Mouse (Mus musculus): ENCODE results near the gene Clca2. TPM values are rescaled to one million over a fixed set of nuclear protein-coding genes. Genes with fewer than 3 reads are reported as not detected.

Clca2 gene
- 0.04 and 0.26 TPM in 2 replicates for polyA plus RNA-seq (2014; fragmentation: Nextera tagmentation; extraction: Ambion mirVana)

DNA sequence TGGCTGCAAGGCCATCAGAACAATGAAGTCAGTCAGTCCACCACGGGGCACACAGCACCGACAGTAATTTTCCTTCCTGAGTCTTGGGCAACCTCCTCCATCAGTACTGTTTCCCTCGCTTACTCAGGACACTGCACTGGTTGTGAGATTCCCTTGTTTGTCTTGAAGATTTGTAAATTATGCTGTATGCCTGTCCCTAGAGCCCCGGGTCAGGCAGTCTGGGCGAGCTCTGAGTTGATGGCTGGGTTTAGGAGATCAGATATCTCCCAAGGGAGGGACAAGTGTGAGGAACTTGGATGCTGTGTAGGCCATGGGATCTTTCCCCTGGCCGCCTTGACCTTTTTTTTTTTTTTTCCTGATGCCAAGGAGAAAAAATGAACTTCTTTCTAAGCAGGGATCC, at the start of gene Clca2:
Gene Clca2, minus strand, starts transcription at position 153 of the 400 bp plus-strand sequence.
- Histone ChIP-seq H3K27ac (replicated peaks in 1 of 2; ENCODE audit: control insufficient read depth in 1 of 2, insufficient read depth in 1 of 2, low read depth in 2 of 2, low read length in 2 of 2) (no peak within 1 kb of the TSS), H3K4me2 (ENCODE audit: low read length) (no peak within 1 kb of the TSS), H3K9me3 (ENCODE audit: control insufficient read depth, low read length) (no peaks in the 10 kb centered on the region), H3K9ac (ENCODE audit: low read length) (no peak within 1 kb of the TSS), H3K4me3 (ENCODE audit: control insufficient read depth in 1 of 2, insufficient read depth in 1 of 2, low read depth in 1 of 2, low read length in 2 of 2) (no peak within 1 kb of the TSS), H3K4me1 (ENCODE audit: control insufficient read depth in 2 of 2, insufficient read depth in 2 of 2, low read length in 2 of 2) (peaks cover 0 to 7% of the 10 kb centered on the region in 2 experiments; a peak in 3 of 4 replicates), H3K27me3 (ENCODE audit: control insufficient read depth, insufficient read depth, low read length) (no peaks in the 10 kb centered on the region), H3K36me3 (ENCODE audit: control insufficient read depth, insufficient read depth, low read length) (no peaks in the 10 kb centered on the region)
- no peak for ATAC-seq (ENCODE audit: insufficient number of reproducible peaks, insufficient read depth, low FRiP score, low read depth)
- 64% methylated on average over 6 of the region's 6 CpGs for WGBS

DNA sequence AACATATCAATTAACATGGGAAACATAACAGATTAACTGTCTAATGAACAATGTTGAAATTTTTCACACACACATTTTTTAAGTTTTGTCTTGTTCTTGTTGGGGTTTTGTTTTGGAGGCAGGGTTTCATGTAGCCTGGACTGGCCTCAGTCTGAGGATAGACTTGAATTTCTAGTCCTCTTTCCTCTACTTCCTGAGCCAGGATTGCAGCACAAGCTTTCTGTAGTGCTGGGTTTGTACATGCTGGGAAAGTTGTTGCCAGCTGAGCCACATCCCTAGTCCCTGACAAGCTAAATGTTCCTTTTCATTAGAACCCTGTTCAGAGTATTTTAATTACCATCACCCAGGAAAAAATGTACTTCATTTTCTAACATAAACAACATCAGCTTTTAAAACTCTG, 48.7 kb upstream of the Clca2 start:
- Histone ChIP-seq H3K9ac (ENCODE audit: low read length) (no peak overlapping the region), H3K4me2 (ENCODE audit: low read length) (no peak overlapping the region), H3K27me3 (ENCODE audit: control insufficient read depth, insufficient read depth, low read length) (no peaks in the 10 kb centered on the region), H3K4me3 (ENCODE audit: control insufficient read depth in 1 of 2, insufficient read depth in 1 of 2, low read depth in 1 of 2, low read length in 2 of 2) (no peak overlapping the region), H3K9me3 (ENCODE audit: control insufficient read depth, low read length) (no peaks in the 10 kb centered on the region), H3K4me1 (ENCODE audit: control insufficient read depth in 2 of 2, insufficient read depth in 2 of 2, low read length in 2 of 2) (no peaks in the 10 kb centered on the region), H3K27ac (replicated peaks in 1 of 2; ENCODE audit: control insufficient read depth in 1 of 2, insufficient read depth in 1 of 2, low read depth in 2 of 2, low read length in 2 of 2) (no peak overlapping the region), H3K36me3 (ENCODE audit: control insufficient read depth, insufficient read depth, low read length) (peaks cover 21% of the 10 kb centered on the region)
- ATAC-seq (ENCODE audit: insufficient number of reproducible peaks, insufficient read depth, low FRiP score, low read depth): no peak

DNA sequence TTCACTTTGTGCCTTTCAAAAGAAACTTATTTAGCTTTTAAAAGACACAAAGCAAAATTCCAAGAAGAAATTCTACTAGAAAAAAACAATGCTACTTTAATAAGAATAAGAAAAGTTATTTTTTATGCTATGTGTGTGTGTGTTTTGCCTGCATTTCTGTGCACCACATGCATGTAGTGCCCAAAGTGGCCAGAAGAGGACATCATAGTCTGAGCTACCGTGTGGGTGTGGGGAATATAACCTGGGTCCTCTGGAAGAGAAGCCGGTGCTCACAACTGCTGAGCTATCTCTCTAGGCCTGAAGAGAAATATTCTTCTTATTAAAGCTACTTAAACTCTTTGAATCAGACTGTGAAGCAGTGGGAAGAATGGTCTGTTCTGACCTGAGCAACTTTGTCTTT, 48.2 kb upstream of the Clca2 start:
- H3K4me1 ChIP-seq (ENCODE audit: control insufficient read depth in 2 of 2, insufficient read depth in 2 of 2, low read length in 2 of 2): no peaks in the 10 kb centered on the region
- H3K4me3 ChIP-seq (ENCODE audit: control insufficient read depth in 1 of 2, insufficient read depth in 1 of 2, low read depth in 1 of 2, low read length in 2 of 2): no peak overlapping the region
- 77% methylated on average over 2 of the region's 2 CpGs for WGBS
- H3K9ac ChIP-seq (ENCODE audit: low read length): no peak overlapping the region
- H3K36me3 ChIP-seq (ENCODE audit: control insufficient read depth, insufficient read depth, low read length): peaks cover 21% of the 10 kb centered on the region
- H3K9me3 ChIP-seq (ENCODE audit: control insufficient read depth, low read length): no peaks in the 10 kb centered on the region
- H3K27ac ChIP-seq (replicated peaks in 1 of 2; ENCODE audit: control insufficient read depth in 1 of 2, insufficient read depth in 1 of 2, low read depth in 2 of 2, low read length in 2 of 2): no peak overlapping the region
- no peaks in the 10 kb centered on the region for H3K27me3 ChIP-seq (ENCODE audit: control insufficient read depth, insufficient read depth, low read length)
- ATAC-seq (ENCODE audit: insufficient number of reproducible peaks, insufficient read depth, low FRiP score, low read depth): no peak
- H3K4me2 ChIP-seq (ENCODE audit: low read length): no peak overlapping the region

DNA sequence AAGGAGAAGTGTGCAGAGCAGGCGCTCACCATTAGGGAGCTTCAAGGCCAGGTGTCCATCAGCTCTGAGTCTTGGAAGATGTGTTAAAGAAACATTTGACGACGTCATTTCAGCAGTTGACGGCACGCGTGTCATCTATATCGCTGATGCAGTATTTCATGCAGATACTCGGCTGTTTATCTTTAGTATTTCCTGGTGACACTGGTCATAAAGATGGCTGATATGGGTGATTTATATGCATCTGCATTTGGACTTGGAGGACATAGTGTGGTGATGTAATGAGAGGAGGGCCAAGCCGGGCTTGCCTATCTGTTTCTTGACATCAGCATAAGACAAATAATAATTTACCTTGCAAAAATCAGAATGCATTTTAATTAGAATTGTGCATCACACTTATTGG, 47.6 kb upstream of the Clca2 start:
- no peak for ATAC-seq (ENCODE audit: insufficient number of reproducible peaks, insufficient read depth, low FRiP score, low read depth)
- Histone ChIP-seq H3K4me1 (ENCODE audit: control insufficient read depth in 2 of 2, insufficient read depth in 2 of 2, low read length in 2 of 2) (no peaks in the 10 kb centered on the region), H3K36me3 (ENCODE audit: control insufficient read depth, insufficient read depth, low read length) (peaks cover 19% of the 10 kb centered on the region), H3K9ac (ENCODE audit: low read length) (no peak overlapping the region), H3K4me3 (ENCODE audit: control insufficient read depth in 1 of 2, insufficient read depth in 1 of 2, low read depth in 1 of 2, low read length in 2 of 2) (no peak overlapping the region), H3K27ac (replicated peaks in 1 of 2; ENCODE audit: control insufficient read depth in 1 of 2, insufficient read depth in 1 of 2, low read depth in 2 of 2, low read length in 2 of 2) (no peak overlapping the region), H3K4me2 (ENCODE audit: low read length) (no peak overlapping the region), H3K9me3 (ENCODE audit: control insufficient read depth, low read length) (no peaks in the 10 kb centered on the region), H3K27me3 (ENCODE audit: control insufficient read depth, insufficient read depth, low read length) (no peaks in the 10 kb centered on the region)
- WGBS: 91% methylated on average over 9 of the region's 9 CpGs

DNA sequence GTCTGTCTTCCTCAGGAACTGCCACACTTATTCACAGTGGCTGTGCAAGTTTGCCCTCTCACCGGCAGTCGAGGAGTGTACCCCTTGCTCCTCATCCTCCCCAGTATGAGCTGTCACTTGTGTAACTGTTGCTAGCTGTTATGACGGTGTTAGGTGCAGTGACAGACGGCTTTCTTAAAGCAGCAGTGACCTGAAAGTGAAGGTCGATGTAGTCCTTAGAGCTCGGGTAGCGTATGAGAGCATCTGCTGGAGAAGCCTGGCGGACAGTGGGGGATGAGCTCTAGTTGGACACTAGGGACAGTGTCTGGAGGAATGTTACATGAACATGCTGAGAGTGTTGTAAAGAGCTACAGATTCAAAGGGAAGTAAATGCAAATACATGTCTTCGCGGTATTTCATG, 44.6 kb upstream of the Clca2 start:
- H3K4me3 ChIP-seq (ENCODE audit: control insufficient read depth in 1 of 2, insufficient read depth in 1 of 2, low read depth in 1 of 2, low read length in 2 of 2): no peak overlapping the region
- H3K27me3 ChIP-seq (ENCODE audit: control insufficient read depth, insufficient read depth, low read length): no peaks in the 10 kb centered on the region
- no peak overlapping the region for H3K4me2 ChIP-seq (ENCODE audit: low read length)
- H3K9ac ChIP-seq (ENCODE audit: low read length): no peak overlapping the region
- H3K9me3 ChIP-seq (ENCODE audit: control insufficient read depth, low read length): no peaks in the 10 kb centered on the region
- H3K36me3 ChIP-seq (ENCODE audit: control insufficient read depth, insufficient read depth, low read length): peaks cover 6% of the 10 kb centered on the region
- 83% methylated on average over 10 of the region's 10 CpGs for WGBS
- ATAC-seq (ENCODE audit: insufficient number of reproducible peaks, insufficient read depth, low FRiP score, low read depth): no peak
- H3K27ac ChIP-seq (replicated peaks in 1 of 2; ENCODE audit: control insufficient read depth in 1 of 2, insufficient read depth in 1 of 2, low read depth in 2 of 2, low read length in 2 of 2): no peak overlapping the region
- no peaks in the 10 kb centered on the region for H3K4me1 ChIP-seq (ENCODE audit: control insufficient read depth in 2 of 2, insufficient read depth in 2 of 2, low read length in 2 of 2)

DNA sequence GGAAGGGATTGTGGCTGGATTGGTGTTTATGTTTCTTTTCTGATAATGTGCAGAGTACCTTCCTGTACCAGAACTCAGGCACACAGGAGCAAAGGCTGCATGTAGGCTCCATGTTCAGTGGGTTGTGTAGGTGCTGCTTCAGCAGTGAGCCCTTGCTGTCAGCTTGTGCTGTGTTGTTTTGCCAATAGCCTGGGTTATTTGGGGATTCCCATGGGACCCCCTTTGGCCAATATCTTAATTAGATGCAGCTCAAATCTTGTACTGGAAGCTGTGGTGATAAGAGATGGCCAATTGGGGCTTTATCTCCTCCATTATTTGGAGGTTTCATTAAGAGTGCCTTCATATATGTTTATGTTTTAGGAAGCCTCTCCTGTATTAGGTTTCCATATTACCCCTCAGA, 43.7 kb upstream of the Clca2 start:
- H3K4me3 ChIP-seq (ENCODE audit: control insufficient read depth in 1 of 2, insufficient read depth in 1 of 2, low read depth in 1 of 2, low read length in 2 of 2): no peak overlapping the region
- H3K27me3 ChIP-seq (ENCODE audit: control insufficient read depth, insufficient read depth, low read length): no peaks in the 10 kb centered on the region
- H3K27ac ChIP-seq (replicated peaks in 1 of 2; ENCODE audit: control insufficient read depth in 1 of 2, insufficient read depth in 1 of 2, low read depth in 2 of 2, low read length in 2 of 2): no peak overlapping the region
- ATAC-seq (ENCODE audit: insufficient number of reproducible peaks, insufficient read depth, low FRiP score, low read depth): no peak
- H3K4me2 ChIP-seq (ENCODE audit: low read length): no peak overlapping the region
- H3K9ac ChIP-seq (ENCODE audit: low read length): no peak overlapping the region
- peaks cover 9% of the 10 kb centered on the region; the same call in 1 of the 2 replicates for H3K36me3 ChIP-seq (ENCODE audit: control insufficient read depth, insufficient read depth, low read length)
- no peaks in the 10 kb centered on the region for H3K9me3 ChIP-seq (ENCODE audit: control insufficient read depth, low read length)
- no peaks in the 10 kb centered on the region for H3K4me1 ChIP-seq (ENCODE audit: control insufficient read depth in 2 of 2, insufficient read depth in 2 of 2, low read length in 2 of 2)

DNA sequence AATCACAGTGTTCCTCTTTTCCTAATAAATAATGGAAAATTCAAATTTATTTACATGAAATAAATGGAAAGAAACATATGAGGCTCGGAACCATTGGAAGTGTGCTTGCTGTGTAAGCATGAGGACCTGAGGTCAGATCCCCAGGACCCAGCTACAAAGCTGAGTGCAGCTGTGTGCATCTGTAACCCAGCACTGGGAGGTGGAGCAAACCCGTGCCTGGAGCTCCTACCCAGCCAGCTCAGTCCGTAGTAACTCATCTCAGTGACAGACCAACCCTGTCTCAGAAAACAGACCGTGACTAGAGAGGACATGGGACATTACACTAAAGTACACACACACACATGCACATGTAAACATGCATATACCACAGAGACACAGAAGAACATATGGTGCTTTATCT, 41.0 kb upstream of the Clca2 start:
- Histone ChIP-seq H3K27ac (replicated peaks in 1 of 2; ENCODE audit: control insufficient read depth in 1 of 2, insufficient read depth in 1 of 2, low read depth in 2 of 2, low read length in 2 of 2) (no peak overlapping the region), H3K4me3 (ENCODE audit: control insufficient read depth in 1 of 2, insufficient read depth in 1 of 2, low read depth in 1 of 2, low read length in 2 of 2) (no peak overlapping the region), H3K4me1 (ENCODE audit: control insufficient read depth in 2 of 2, insufficient read depth in 2 of 2, low read length in 2 of 2) (no peaks in the 10 kb centered on the region), H3K27me3 (ENCODE audit: control insufficient read depth, insufficient read depth, low read length) (no peaks in the 10 kb centered on the region), H3K4me2 (ENCODE audit: low read length) (no peak overlapping the region), H3K36me3 (ENCODE audit: control insufficient read depth, insufficient read depth, low read length) (peaks cover 13% of the 10 kb centered on the region), H3K9ac (ENCODE audit: low read length) (no peak overlapping the region), H3K9me3 (ENCODE audit: control insufficient read depth, low read length) (no peaks in the 10 kb centered on the region)
- whole genome bisulfite sequencing: 90% methylated on average over 4 of the region's 4 CpGs
- ATAC-seq (ENCODE audit: insufficient number of reproducible peaks, insufficient read depth, low FRiP score, low read depth): no peak

DNA sequence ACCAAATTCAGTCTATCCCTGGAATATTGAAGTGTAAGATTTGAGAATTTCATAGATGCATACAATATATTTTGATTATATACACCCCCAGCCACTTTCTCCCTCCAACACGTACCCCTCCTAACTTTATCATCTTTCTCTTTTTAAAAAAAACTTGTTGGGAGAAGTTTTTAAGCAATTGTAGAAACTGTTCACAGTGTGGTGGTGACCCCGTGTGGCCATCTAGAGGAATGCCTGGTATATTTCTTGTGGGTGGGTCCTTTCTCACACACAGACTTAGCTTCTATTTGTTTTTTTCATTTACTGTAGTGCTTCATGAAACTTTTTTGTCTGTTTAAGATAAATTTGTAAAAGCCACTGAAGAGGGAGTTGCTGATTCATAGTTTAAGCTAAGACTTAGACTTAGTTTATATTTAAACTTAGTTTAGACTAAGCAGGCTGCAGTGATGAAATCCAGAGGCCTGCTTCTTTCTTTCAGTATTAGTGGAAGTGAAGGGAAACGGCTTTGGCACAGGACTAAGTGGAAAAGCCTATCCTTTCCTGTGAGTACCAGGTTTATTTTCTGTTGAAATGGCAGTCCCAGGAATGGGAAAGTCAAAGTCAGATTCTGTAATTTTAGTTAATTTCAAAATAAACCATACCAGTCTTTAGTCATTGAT, 32.1 kb upstream of the Clca2 start:
- H3K4me2 ChIP-seq (ENCODE audit: low read length): no peak overlapping the region
- H3K36me3 ChIP-seq (ENCODE audit: control insufficient read depth, insufficient read depth, low read length): peaks cover 60% of the 10 kb centered on the region
- ATAC-seq (ENCODE audit: insufficient number of reproducible peaks, insufficient read depth, low FRiP score, low read depth): no peak
- no peak overlapping the region for H3K9ac ChIP-seq (ENCODE audit: low read length)
- H3K4me1 ChIP-seq (ENCODE audit: control insufficient read depth in 2 of 2, insufficient read depth in 2 of 2, low read length in 2 of 2): no peaks in the 10 kb centered on the region
- no peak overlapping the region for H3K27ac ChIP-seq (replicated peaks in 1 of 2; ENCODE audit: control insufficient read depth in 1 of 2, insufficient read depth in 1 of 2, low read depth in 2 of 2, low read length in 2 of 2)
- no peak overlapping the region for H3K4me3 ChIP-seq (ENCODE audit: control insufficient read depth in 1 of 2, insufficient read depth in 1 of 2, low read depth in 1 of 2, low read length in 2 of 2)
- H3K9me3 ChIP-seq (ENCODE audit: control insufficient read depth, low read length): no peaks in the 10 kb centered on the region
- WGBS: 20% methylated on average over 3 of the region's 3 CpGs
- H3K27me3 ChIP-seq (ENCODE audit: control insufficient read depth, insufficient read depth, low read length): no peaks in the 10 kb centered on the region
